Mouse (Mus musculus) midbrain, embryonic 12.5 days (tissue): ENCODE data around the gene Dpf3. TPM values are rescaled to one million over a fixed set of nuclear protein-coding genes. Genes with fewer than 3 reads are reported as not detected.

Experiments used
- ATAC-seq: fragments of 200-750 bp; cut with Nextera tagmentation; 2 replicates; pipeline ENCODE4 v1.8.0; 2017; ENCODE audit warnings: low read depth, moderate TSS enrichment, moderate library complexity; ENCODE audit not compliant: low FRiP score
- H3K27ac ChIP-seq: fragments of 300-500 bp; sonication (generic); replicated peaks from 2 replicates; pipeline ENCODE4 v1.5.1; 2016; ENCODE audit warnings: mild to moderate bottlenecking
- H3K27me3 ChIP-seq: fragments of 300-500 bp; sonication (generic); 2 replicates; pipeline ENCODE4 v1.6.1; 2016; ENCODE audit warnings: mild to moderate bottlenecking
- H3K36me3 ChIP-seq: fragments of 300-500 bp; sonication (generic); 2 replicates; pipeline ENCODE4 v1.6.1; 2016
- H3K4me1 ChIP-seq: fragments of 300-500 bp; sonication (generic); 2 replicates; pipeline ENCODE4 v1.6.1; 2016
- H3K4me2 ChIP-seq: fragments of 300-500 bp; sonication (generic); replicated peaks from 2 replicates; pipeline ENCODE4 v1.6.1; 2016; ENCODE audit warnings: mild to moderate bottlenecking, moderate library complexity
- H3K4me3 ChIP-seq: fragments of 300-500 bp; sonication (generic); 2 replicates; pipeline ENCODE4 v1.5.1; 2016; ENCODE audit warnings: mild to moderate bottlenecking
- H3K9ac ChIP-seq: fragments of 300-500 bp; sonication (generic); replicated peaks from 2 replicates; pipeline ENCODE4 v1.6.1; 2016; ENCODE audit warnings: mild to moderate bottlenecking, moderate library complexity
- H3K9me3 ChIP-seq: fragments of 300-500 bp; sonication (generic); 2 replicates; pipeline ENCODE4 v1.6.1; 2016; ENCODE audit warnings: mild to moderate bottlenecking
- WGBS: fragments of 180-500 bp; shearing (Covaris S2); methylation state at CpG from one replicate; pipeline ENCODE4 v1.1.7; 2016; 5-methylcytosine and 5-hydroxymethylcytosine counted together
- polyA plus RNA-seq: library from polyadenylated mRNA; unstranded; fragments of >200 nt; fragmentation: Nextera tagmentation; extraction: Ambion mirVana; gene quantifications from 2 replicates; pipeline ENCODE4 v1.2.1, GENCODE M21; 2016

Gene Dpf3
- polyA plus RNA-seq, 1 experiment from 2014 or later = 19.3 TPM

- H3K27ac ChIP-seq = peak overlapping the region; percentile 75
- H3K4me2 ChIP-seq = peak overlapping the region; percentile 25
- 21% methylated on average over 18 of the region's 18 CpGs for WGBS
- H3K4me1 ChIP-seq = peaks cover 22% of the 10 kb centered on the region
- no peak overlapping the region for H3K4me3 ChIP-seq
- H3K36me3 ChIP-seq = no peaks in the 10 kb centered on the region
- 0 out of 2 replicates have a peak, but pooled peaks cover 3% of the 10 kb centered on the region for H3K9me3 ChIP-seq
- ATAC-seq = peak; percentile 60
- H3K9ac ChIP-seq = peak overlapping the region; percentile 34; the same call in 1 of the 2 replicates
- no peaks in the 10 kb centered on the region for H3K27me3 ChIP-seq
These were observed 185.0 kb downstream of the Dpf3 start for GRCm38 (mm10) chr12:83302320-83303153.

GRCm38 (mm10) chr12:83301616-83302319 lies 185.7 kb downstream of the Dpf3 start:
- Histone ChIP-seq H3K4me1 (peaks cover 22% of the 10 kb centered on the region), H3K4me2 (0 out of 2 replicates have a peak overlapping the region, but pooled peaks have one; percentile 25), H3K9ac (no peak overlapping the region), H3K27me3 (no peaks in the 10 kb centered on the region), H3K4me3 (no peak overlapping the region), H3K27ac (peak overlapping the region; percentile 75), H3K36me3 (no peaks in the 10 kb centered on the region), H3K9me3 (0 out of 2 replicates have a peak, but pooled peaks cover 3% of the 10 kb centered on the region)
- WGBS = 65% methylated on average over 18 of the region's 18 CpGs
- ATAC-seq = no peak

- Histone ChIP-seq H3K4me3 (no peak overlapping the region), H3K27me3 (no peaks in the 10 kb centered on the region), H3K4me2 (no peak overlapping the region), H3K36me3 (no peaks in the 10 kb centered on the region), H3K9ac (no peak overlapping the region), H3K27ac (no peak overlapping the region), H3K4me1 (peaks cover 21% of the 10 kb centered on the region), H3K9me3 (0 out of 2 replicates have a peak, but pooled peaks cover 3% of the 10 kb centered on the region)
- ATAC-seq = no peak
- WGBS = 74% methylated on average over 5 of the region's 5 CpGs
These were observed 189.2 kb downstream of the Dpf3 start for GRCm38 (mm10) chr12:83298358-83298757.

GRCm38 (mm10) chr12:83295031-83295430 lies 192.5 kb downstream of the Dpf3 start:
- H3K4me1 ChIP-seq = no peaks in the 10 kb centered on the region
- 0 out of 2 replicates have a peak, but pooled peaks cover 3% of the 10 kb centered on the region for H3K9me3 ChIP-seq
- H3K36me3 ChIP-seq = no peaks in the 10 kb centered on the region
- H3K27ac ChIP-seq = no peak overlapping the region
- WGBS = 71% methylated on average over 8 of the region's 8 CpGs
- no peaks in the 10 kb centered on the region for H3K27me3 ChIP-seq
- H3K4me2 ChIP-seq = no peak overlapping the region
- no peak for ATAC-seq
- no peak overlapping the region for H3K9ac ChIP-seq
- H3K4me3 ChIP-seq = no peak overlapping the region

- H3K9ac ChIP-seq = no peak overlapping the region
- no peak overlapping the region for H3K4me3 ChIP-seq
- H3K4me2 ChIP-seq = no peak overlapping the region
- no peaks in the 10 kb centered on the region for H3K36me3 ChIP-seq
- ATAC-seq = no peak
- WGBS = 68% methylated on average over 5 of the region's 5 CpGs
- H3K4me1 ChIP-seq = no peaks in the 10 kb centered on the region
- H3K27me3 ChIP-seq = no peaks in the 10 kb centered on the region
- H3K9me3 ChIP-seq = no peaks in the 10 kb centered on the region
- no peak overlapping the region for H3K27ac ChIP-seq
These were observed 195.6 kb downstream of the Dpf3 start for GRCm38 (mm10) chr12:83291915-83292314.

GRCm38 (mm10) chr12:83286496-83287492 lies 200.7 kb downstream of the Dpf3 start:
- no peak for ATAC-seq
- Histone ChIP-seq H3K4me1 (no peaks in the 10 kb centered on the region), H3K9me3 (no peaks in the 10 kb centered on the region; the same call in 1 of the 2 replicates), H3K27ac (0 out of 2 replicates have a peak overlapping the region, but pooled peaks have one; percentile 20), H3K9ac (no peak overlapping the region), H3K27me3 (no peaks in the 10 kb centered on the region), H3K4me3 (no peak overlapping the region), H3K4me2 (no peak overlapping the region), H3K36me3 (no peaks in the 10 kb centered on the region)
- WGBS = 68% methylated on average over 17 of the region's 17 CpGs

GRCm38 (mm10) chr12:83283591-83284320 lies 203.8 kb downstream of the Dpf3 start:
- H3K9ac ChIP-seq = no peak overlapping the region
- H3K9me3 ChIP-seq = no peaks in the 10 kb centered on the region; the same call in 1 of the 2 replicates
- no peak overlapping the region for H3K4me3 ChIP-seq
- no peak overlapping the region for H3K4me2 ChIP-seq
- ATAC-seq = no peak
- H3K4me1 ChIP-seq = peaks cover 6% of the 10 kb centered on the region; the same call in 1 of the 2 replicates
- no peak overlapping the region for H3K27ac ChIP-seq
- no peaks in the 10 kb centered on the region for H3K36me3 ChIP-seq
- 90% methylated on average over 6 of the region's 6 CpGs for WGBS
- no peaks in the 10 kb centered on the region for H3K27me3 ChIP-seq

- WGBS = 70% methylated on average over 11 of the region's 11 CpGs
- ATAC-seq = no peak
- no peak overlapping the region for H3K4me2 ChIP-seq
- H3K4me3 ChIP-seq = no peak overlapping the region
- no peaks in the 10 kb centered on the region for H3K36me3 ChIP-seq
- H3K9me3 ChIP-seq = no peaks in the 10 kb centered on the region; the same call in 1 of the 2 replicates
- no peak overlapping the region for H3K9ac ChIP-seq
- H3K27me3 ChIP-seq = no peaks in the 10 kb centered on the region
- peak overlapping the region; percentile 46 for H3K27ac ChIP-seq
- peaks cover 16% of the 10 kb centered on the region for H3K4me1 ChIP-seq
These were observed 209.7 kb downstream of the Dpf3 start for GRCm38 (mm10) chr12:83277537-83278441.

GRCm38 (mm10) chr12:83271215-83271614 lies 216.3 kb downstream of the Dpf3 start:
- no peaks in the 10 kb centered on the region for H3K27me3 ChIP-seq
- H3K27ac ChIP-seq = no peak overlapping the region
- H3K4me1 ChIP-seq = no peaks in the 10 kb centered on the region
- no peaks in the 10 kb centered on the region for H3K9me3 ChIP-seq
- ATAC-seq = no peak
- no peaks in the 10 kb centered on the region for H3K36me3 ChIP-seq
- H3K4me2 ChIP-seq = no peak overlapping the region
- H3K4me3 ChIP-seq = no peak overlapping the region
- 81% methylated on average over 3 of the region's 3 CpGs for WGBS
- H3K9ac ChIP-seq = no peak overlapping the region

- H3K4me2 ChIP-seq = no peak overlapping the region
- 89% methylated on average over 11 of the region's 11 CpGs for WGBS
These were observed 219.0 kb downstream of the Dpf3 start for GRCm38 (mm10) chr12:83268504-83268922.

More at GRCm38 (mm10) chr12:83268504-83268922, 219.0 kb downstream of the Dpf3 start:
- Histone ChIP-seq H3K27ac (no peak overlapping the region), H3K9me3 (no peaks in the 10 kb centered on the region), H3K4me1 (no peaks in the 10 kb centered on the region), H3K9ac (no peak overlapping the region), H3K4me3 (no peak overlapping the region), H3K27me3 (no peaks in the 10 kb centered on the region), H3K36me3 (no peaks in the 10 kb centered on the region)
- no peak for ATAC-seq
